ENCODE assay signal across 33 mouse cellular contexts in the genomic region with DNA sequence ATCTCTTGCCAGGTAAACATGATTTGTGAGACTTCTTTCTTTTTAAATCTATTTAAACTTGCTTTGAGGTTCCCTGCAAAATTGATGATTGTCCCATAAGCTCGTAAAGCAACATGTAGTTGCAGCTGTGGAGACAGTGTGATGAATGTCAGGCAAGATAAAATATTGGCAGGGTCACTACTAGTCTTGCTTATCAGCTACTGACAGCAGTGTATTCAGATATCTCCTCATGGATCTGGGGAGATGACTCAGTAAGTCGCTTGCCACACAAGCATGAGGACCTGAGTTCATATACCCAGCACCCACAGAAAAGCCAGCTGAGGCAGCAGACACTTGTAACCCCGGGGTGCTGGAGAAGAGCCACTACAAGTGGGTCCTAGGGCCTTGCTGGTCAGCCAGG. TPM values are rescaled to one million over a fixed set of nuclear protein-coding genes. Genes with fewer than 3 reads are reported as not detected.
DNase-seq lines count a peak whose midpoint lies in the region; ATAC-seq and TF ChIP-seq lines count a peak whose summit lies in the region.
"Had no signal": no experiment of that assay in that cellular context is flagged by ENCODE, and none has a peak within 500 bp of the region (broad histone marks: within the 10 kb centered on the region; RNA-seq: fewer than 3 reads in every experiment).

No protein-coding gene starts in this region.

- WGBS in liver, embryonic 15.5 days (ENCODE audit: insufficient replicate concordance): 20% methylated on average over 3 of the region's 3 CpGs
- 77% methylated on average over 3 of the region's 3 CpGs for WGBS in intestine, embryonic 15.5 days

- no peaks in the 10 kb centered on the region for H3K27me3 ChIP-seq in testis, adult 2 months (ENCODE audit: control insufficient read depth, insufficient read depth, low read length)
- no peaks in the 10 kb centered on the region for H3K27me3 ChIP-seq in liver, embryonic 15.5 days
- H3K27me3 ChIP-seq in intestine, embryonic 15.5 days (replicated peaks): no peaks in the 10 kb centered on the region
- H3K27me3 ChIP-seq: CH12.LX; embryonic facial prominence, embryonic 12.5 days; forebrain, embryonic 15.5 days; limb, embryonic 13.5 days; Patski had no signal

- ATAC-seq in liver, embryonic 15.5 days (ENCODE audit: insufficient read depth): peak; percentile 44
- peak; percentile 77 for ATAC-seq in megakaryocyte-erythroid progenitor cell, adult 5-6 weeks (replicated peaks; ENCODE audit: low FRiP score, low TSS enrichment, poor library complexity, severe bottlenecking)
- no peak for ATAC-seq in intestine, embryonic 15.5 days
- ATAC-seq: forebrain, embryonic 15.5 days; Patski had no signal

- TF ChIP-seq CTCF in testis, adult 2 months (IDR thresholded peaks at IDR 0.05; ENCODE audit: control insufficient read depth, insufficient read depth, insufficient replicate concordance, low read depth, low read length): no peak

- H3K4me1 ChIP-seq in testis, adult 2 months (ENCODE audit: control insufficient read depth, insufficient read depth, low read length): no peaks in the 10 kb centered on the region
- H3K4me1 ChIP-seq in liver, embryonic 15.5 days (replicated peaks): peaks cover 22% of the 10 kb centered on the region
- H3K4me1 ChIP-seq in intestine, embryonic 15.5 days (replicated peaks): 0 out of 2 replicates have a peak, but pooled peaks cover 3% of the 10 kb centered on the region
- H3K4me1 ChIP-seq: embryonic facial prominence, embryonic 12.5 days; forebrain, embryonic 10.5 days; forebrain, embryonic 15.5 days had no signal

- no peaks in the 10 kb centered on the region for H3K9me3 ChIP-seq in liver, embryonic 15.5 days (replicated peaks)
- no peaks in the 10 kb centered on the region for H3K9me3 ChIP-seq in intestine, embryonic 15.5 days
- H3K9me3 ChIP-seq: embryonic facial prominence, embryonic 12.5 days; forebrain, embryonic 15.5 days had no signal

- H3K27ac ChIP-seq in testis, adult 2 months (ENCODE audit: control insufficient read depth, insufficient read depth, low read depth, low read length): no peak overlapping the region
- no peak overlapping the region for H3K27ac ChIP-seq in liver, embryonic 15.5 days (replicated peaks)
- no peak overlapping the region for H3K27ac ChIP-seq in intestine, embryonic 15.5 days
- H3K27ac ChIP-seq: embryonic facial prominence, embryonic 12.5 days; forebrain, embryonic 10.5 days; forebrain, embryonic 15.5 days; gastrocnemius, adult 2 months; hindbrain, embryonic 14.5 days; layer of hippocampus, adult 2 months; limb, embryonic 13.5 days had no signal

- DNase-seq in testis, postnatal 10 days (ENCODE audit: low spot score): no peak
- DNase-seq in c-Kit-positive CD71-positive TER-119-negative erythroid progenitor cells, embryonic 14.5 days (ENCODE audit: low read depth): peak; percentile 29
- no peak for DNase-seq in lung, adult 18-20 months
- DNase-seq: adrenal gland, postnatal 36 days; cerebellum, adult 11 months; cerebellum, adult 9-10 months; embryo, embryonic 11 days; gastrocnemius, adult 2 months; gastrocnemius, postnatal 36 days; heart, adult 18-20 months; heart, postnatal 4 days; kidney, adult 18-20 months; kidney, postnatal 36 days; lung, embryonic 14.5 days; lung, postnatal 14 days; midbrain, embryonic 14.5 days; retina, postnatal 1 day; right cerebral cortex, postnatal 14 days; thymus, postnatal 36 days had no signal

- TF ChIP-seq POLR2A in testis, adult 2 months (IDR thresholded peaks at IDR 0.05; ENCODE audit: control insufficient read depth, low read depth, low read length): no peak

- peak overlapping the region; percentile 82 for H3K4me3 ChIP-seq in testis, adult 2 months (ENCODE audit: control insufficient read depth, low read depth, low read length)
- no peak overlapping the region for H3K4me3 ChIP-seq in liver, embryonic 15.5 days (replicated peaks)
- no peak overlapping the region for H3K4me3 ChIP-seq in intestine, embryonic 15.5 days (replicated peaks)
- H3K4me3 ChIP-seq: embryonic facial prominence, embryonic 12.5 days; forebrain, embryonic 10.5 days; forebrain, embryonic 15.5 days; gastrocnemius, adult 2 months; layer of hippocampus, adult 2 months; limb, embryonic 13.5 days had no signal

- peaks cover 1% of the 10 kb centered on the region for H3K36me3 ChIP-seq in testis, adult 2 months (ENCODE audit: control insufficient read depth, insufficient read depth, low read length)
- H3K36me3 ChIP-seq in liver, embryonic 15.5 days (replicated peaks): no peaks in the 10 kb centered on the region
- H3K36me3 ChIP-seq in intestine, embryonic 15.5 days: no peaks in the 10 kb centered on the region
- H3K36me3 ChIP-seq: embryonic facial prominence, embryonic 12.5 days; forebrain, embryonic 10.5 days; forebrain, embryonic 15.5 days; limb, embryonic 13.5 days had no signal

- H3K9ac ChIP-seq in liver, embryonic 15.5 days: no peak overlapping the region
- H3K9ac ChIP-seq in intestine, embryonic 15.5 days: no peak overlapping the region
- H3K9ac ChIP-seq: embryonic facial prominence, embryonic 12.5 days; forebrain, embryonic 15.5 days; hindbrain, embryonic 14.5 days; limb, embryonic 13.5 days; lung, embryonic 14.5 days had no signal

- no peak overlapping the region for H3K4me2 ChIP-seq in liver, embryonic 15.5 days
- no peak overlapping the region for H3K4me2 ChIP-seq in intestine, embryonic 15.5 days (replicated peaks)
- H3K4me2 ChIP-seq: embryonic facial prominence, embryonic 12.5 days; forebrain, embryonic 15.5 days; heart, embryonic 11.5 days; hindbrain, embryonic 14.5 days; limb, embryonic 13.5 days; lung, embryonic 14.5 days had no signal

RNA-seq across cellular contexts. Expression of a gene that starts 44.2 kb away (rescaled TPM):
- polyA plus RNA-seq in testis, adult 2 months (2012; rRNA removed): 142 and 204 TPM in 2 replicates
- polyA plus RNA-seq in liver, embryonic 15.5 days (2015; fragmentation: Nextera tagmentation; extraction: Ambion mirVana): 169 and 193 TPM in 2 replicates
- 93.4 and 132 TPM in 2 replicates for total RNA-seq in megakaryocyte-erythroid progenitor cell, adult 5-6 weeks (2014; fragmentation: Nextera tagmentation)
- total RNA-seq in megakaryocyte-erythroid progenitor cell, adult 5-6 weeks (2017): 136 and 153 TPM in 2 replicates
- polyA plus RNA-seq in intestine, embryonic 15.5 days (2015; fragmentation: Nextera tagmentation; extraction: Ambion mirVana): 387 and 427 TPM in 2 replicates

RNA-seq across cellular contexts. Expression of a gene that starts 48.5 kb away (rescaled TPM):
- polyA plus RNA-seq in testis, adult 2 months (2012; rRNA removed): 268 and 301 TPM in 2 replicates
- polyA plus RNA-seq in liver, embryonic 15.5 days (2015; fragmentation: Nextera tagmentation; extraction: Ambion mirVana): not detected in 2 replicates
- total RNA-seq in megakaryocyte-erythroid progenitor cell, adult 5-6 weeks (2014; fragmentation: Nextera tagmentation): 0.07 TPM in 1 of 2 replicates, not detected in the other
- total RNA-seq in megakaryocyte-erythroid progenitor cell, adult 5-6 weeks (2017): not detected in 2 replicates
- 0.10 and 0.11 TPM in 2 replicates for polyA plus RNA-seq in intestine, embryonic 15.5 days (2015; fragmentation: Nextera tagmentation; extraction: Ambion mirVana)
- polyA plus RNA-seq: small intestine, adult 2 months had no signal

Comparison
In these comparisons a context has a peak if more than half of its experiments do, and no peak if none do; other contexts are left out.
1. RNA of a gene that starts 48.5 kb away (polyA plus RNA-seq): 268 to 301 TPM in testis, adult 2 months; 0.10 to 0.11 TPM in intestine, embryonic 15.5 days and not detected in liver, embryonic 15.5 days; every median in the first group is over 100 times any median in the second.